Mouse (Mus musculus): ENCODE results near the gene Trim27.

The Trim27 gene

DNA sequence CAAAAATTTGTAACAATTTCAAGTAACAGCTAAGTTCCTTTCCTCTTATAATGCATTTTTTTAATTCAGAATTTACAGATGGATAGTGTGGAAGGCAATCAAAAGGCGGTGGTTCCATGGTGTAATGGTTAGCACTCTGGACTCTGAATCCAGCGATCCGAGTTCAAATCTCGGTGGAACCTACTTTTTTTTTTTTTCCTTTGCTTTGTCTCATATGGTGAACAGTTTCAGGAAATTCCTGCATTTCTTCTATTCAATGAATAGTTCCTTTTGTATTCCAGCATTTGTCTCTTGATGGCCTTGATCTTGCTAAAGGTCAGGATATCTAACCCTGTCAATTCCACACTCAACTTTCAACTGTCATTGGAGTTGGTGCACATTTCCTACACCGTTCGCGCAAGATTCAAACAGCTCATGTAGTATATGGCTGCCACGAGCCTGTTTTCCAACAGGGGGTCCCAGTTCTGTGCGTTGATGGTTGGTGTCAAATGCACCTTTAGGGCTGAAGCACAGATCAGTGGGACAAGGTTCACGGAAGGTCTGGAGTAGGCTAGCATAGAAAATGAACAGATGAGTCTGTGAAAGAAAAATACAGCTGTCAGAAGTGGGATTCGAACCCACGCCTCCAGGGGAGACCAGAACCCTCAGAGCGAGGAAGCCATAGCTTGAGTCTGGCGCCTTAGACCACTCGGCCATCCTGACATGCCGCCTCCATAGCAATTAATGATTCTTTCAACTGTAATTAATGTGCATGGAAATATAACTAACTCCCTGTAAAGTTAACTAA, 6.8 kb upstream of the Trim27 start:
- DNase-seq (ENCODE audit: low spot score), result peak; percentile 92

DNA sequence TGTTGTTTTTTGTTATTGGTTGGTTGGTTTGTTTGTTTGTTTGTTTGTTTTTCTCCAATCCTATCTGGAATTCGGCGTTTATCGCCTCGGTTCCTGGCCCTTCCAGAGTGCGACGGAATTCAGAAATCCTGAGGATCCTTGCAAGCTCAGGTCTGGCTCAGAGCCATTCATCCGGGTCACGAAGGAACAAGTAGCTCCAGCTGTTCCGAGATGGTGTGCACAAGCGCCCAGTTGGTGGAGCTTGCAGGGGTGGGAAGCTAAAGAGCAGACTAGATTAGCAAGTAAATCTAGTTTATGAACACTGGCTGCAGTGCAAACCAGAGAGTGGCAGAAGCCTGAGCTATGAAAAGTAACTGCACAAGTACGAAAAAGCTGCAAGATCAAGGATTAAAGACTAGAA, 6.2 kb upstream of the Trim27 start:
- DNase-seq (ENCODE audit: low spot score), result peak; percentile 90

DNA sequence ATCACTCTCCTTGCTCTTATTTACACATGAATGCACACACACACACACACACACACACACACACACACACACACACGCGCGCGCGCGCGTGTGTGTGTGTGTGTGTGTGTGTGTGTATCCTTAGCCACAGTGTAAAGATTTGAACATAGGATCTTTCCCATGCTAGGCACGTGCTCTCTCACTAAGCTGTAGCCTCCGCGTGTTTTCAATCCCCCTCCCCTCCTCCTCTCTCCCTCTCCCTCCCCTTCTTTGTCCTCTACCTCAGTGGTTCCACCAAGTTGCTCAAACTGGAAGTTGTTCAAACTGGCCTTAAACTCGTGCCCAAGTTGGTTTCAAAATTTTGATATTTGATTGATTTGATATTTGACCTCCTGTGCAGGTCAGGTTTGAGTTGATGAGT, 2.5 kb upstream of the Trim27 start:
- DNase-seq (ENCODE audit: low spot score), result no peak

DNA sequence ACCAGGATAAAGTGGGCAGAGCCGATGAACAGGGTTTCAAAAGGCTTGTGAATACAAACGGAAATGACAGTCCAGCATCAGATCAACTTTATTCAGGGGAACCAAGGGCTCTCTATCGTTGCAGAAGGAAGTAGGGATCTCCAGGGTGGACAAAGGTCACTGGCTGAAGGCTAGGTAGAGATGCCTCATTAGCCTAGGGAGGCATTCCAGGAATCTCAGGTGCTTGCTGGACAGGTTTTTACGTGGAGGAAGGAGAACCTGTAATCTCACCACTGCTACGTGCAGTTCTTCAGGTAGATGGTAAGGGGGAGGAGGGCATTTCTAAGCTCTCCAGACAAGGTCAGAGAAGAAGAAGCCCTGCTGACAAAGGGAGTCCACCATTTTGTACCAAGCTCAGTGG, 1.6 kb upstream of the Trim27 start:
- DNase-seq (ENCODE audit: low spot score), result peak; percentile 38

DNA sequence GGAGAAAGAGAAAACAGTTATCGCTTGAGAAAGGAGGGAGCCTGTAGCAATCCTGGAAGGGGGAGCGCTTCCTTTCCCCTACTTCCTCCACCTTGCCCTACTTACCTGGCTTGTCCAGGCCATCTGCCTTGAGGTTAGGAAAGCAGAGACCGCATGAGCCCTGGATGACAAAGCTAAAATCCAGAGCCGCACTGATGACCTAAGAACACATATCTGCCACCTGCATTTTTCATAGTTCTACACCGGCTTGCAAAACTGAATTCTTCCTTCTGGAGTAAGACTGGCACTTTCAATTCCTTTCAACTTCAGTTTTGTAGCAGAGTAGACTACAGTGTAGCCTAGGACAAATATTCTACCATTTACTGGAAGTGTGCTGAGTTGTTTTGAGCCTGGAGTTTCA, 881 bp upstream of the Trim27 start:
- DNase-seq (ENCODE audit: low spot score), result no peak

DNA sequence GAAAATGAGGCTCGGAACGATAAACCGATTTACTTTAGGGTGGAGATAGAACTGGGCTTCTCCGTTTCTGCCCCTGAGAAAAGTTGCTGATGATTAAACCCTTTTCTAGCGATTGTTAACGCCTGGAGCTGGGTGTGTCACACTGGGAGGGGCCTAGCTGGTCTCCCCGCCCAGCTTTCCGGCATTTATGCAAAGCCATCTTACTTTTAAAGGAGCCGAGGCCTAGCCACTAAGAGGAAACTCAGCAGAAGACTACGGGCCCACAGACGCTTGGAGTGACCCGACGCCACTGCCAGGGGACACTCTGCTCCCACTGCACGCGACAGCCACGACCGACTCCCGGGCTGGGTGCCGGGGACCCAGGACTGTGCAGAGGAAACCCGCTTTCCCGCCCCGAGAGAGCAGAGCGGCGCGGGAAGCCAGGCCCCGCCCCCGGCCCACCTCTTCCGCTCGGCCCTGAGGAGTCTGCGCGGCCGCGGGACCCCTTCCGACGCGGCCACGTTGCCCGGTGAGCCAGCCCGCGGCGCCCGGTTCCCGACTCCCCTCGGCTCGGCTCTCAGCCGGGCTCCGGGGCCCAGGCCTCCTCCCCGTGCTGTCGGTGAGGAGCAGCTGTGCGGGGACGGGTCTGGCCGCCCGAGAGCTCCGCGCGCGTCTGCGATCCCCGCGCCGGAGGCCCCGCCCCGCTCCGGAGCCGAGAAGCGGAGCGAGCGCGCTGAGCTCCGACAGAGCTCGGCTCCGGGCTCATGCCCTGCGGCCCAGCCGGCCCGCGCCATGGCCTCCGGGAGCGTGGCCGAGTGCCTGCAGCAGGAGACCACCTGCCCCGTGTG, 692 bp downstream of the Trim27 start:
- DNase-seq (ENCODE audit: low spot score), result peak; percentile 90

DNA sequence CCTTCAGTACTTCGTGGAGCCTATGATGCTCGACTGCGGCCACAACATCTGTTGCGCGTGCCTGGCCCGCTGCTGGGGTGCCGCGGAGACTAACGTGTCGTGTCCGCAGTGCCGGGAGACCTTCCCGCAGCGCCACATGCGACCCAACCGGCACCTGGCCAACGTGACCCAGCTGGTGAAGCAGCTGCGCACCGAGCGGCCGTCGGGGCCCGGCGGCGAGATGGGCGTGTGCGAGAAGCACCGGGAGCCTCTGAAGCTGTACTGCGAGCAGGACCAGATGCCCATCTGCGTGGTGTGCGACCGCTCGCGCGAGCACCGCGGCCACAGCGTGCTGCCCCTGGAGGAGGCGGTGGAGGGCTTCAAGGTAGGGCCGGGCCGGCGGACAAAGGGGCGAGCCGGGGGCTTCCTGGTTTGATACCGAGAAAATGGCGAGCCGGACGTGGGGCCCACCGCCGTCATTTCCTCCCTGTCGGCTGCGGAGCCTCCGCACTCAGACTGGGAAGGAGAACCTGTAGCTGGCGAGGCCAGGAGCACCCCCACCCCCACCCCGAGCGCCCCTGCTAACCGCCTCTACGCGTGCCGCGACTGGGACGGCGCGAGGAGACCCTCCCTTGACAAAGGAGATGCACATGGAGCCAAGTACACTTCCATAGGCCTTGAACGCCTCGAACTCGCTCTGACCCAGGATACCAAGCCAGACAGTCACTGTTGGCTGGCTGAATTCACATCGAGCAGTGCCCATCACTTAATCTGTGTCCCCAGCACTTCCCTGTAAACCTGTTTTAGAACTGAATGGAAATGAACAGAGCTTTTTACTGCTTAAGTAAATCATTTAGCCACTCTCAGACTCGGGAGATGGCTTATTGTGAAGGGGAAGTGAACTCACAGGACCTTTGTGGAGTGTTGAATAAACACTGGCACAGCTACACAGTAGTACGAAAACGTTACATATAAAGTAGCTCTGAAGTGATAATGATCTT, 1.6 kb downstream of the Trim27 start:
- DNase-seq (ENCODE audit: low spot score), result peak; percentile 67

DNA sequence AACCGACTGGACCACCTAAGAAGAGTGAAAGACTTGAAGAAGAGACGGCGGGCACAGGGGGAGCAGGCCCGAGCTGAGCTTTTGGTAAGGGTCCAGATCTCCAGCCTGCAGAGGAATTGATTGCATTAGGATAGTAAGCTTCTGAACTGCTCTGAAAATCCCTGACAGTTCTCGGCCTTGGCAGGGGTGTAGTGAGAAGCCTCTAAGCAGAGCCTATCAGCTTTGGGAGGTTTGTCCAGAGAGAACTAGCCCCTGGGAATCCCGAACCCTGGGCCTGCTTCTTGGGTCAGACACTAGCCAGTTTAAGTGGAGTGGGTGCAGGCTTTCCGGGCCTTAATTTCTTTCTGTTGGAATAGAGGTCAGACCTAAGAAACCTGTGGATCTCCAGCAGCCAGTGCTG, 2.8 kb downstream of the Trim27 start:
- no peak for DNase-seq (ENCODE audit: low spot score)

DNA sequence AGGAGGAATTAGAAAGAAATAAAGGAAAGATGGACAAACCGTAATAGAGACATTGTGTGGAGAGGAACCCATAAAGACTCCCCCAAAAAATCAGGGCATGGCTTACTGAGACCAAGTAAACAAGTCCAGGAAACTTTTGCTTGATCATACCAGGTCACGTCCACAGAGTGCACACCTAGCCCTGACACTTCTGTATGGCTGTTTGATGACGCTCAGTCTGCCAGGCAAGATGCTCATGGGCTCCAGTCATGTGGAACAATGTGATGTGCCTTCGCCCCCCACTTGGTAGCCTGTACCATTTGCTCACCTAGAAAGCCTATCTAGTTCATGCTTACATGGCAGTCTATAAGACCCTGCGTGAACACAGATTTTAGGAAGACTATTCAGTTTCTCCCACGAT, 3.8 kb downstream of the Trim27 start:
- no peak for DNase-seq (ENCODE audit: low spot score)

DNA sequence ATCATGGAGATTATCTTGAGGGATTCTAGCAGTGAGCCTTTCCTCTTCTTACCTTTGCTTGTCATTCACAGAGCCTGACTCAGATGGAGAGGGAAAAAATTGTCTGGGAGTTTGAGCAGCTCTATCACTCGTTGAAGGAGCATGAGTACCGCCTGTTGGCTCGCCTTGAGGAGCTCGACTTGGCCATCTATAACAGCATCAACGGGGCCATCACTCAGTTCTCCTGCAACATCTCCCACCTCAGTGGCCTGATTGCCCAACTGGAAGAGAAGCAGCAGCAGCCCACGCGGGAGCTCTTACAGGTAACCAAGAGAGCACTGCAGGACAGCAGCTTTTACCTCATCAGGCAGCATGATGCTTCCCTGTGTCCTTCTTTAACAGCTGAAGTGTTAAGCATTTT, 4.4 kb downstream of the Trim27 start:
- no peak for DNase-seq (ENCODE audit: low spot score)

DNA sequence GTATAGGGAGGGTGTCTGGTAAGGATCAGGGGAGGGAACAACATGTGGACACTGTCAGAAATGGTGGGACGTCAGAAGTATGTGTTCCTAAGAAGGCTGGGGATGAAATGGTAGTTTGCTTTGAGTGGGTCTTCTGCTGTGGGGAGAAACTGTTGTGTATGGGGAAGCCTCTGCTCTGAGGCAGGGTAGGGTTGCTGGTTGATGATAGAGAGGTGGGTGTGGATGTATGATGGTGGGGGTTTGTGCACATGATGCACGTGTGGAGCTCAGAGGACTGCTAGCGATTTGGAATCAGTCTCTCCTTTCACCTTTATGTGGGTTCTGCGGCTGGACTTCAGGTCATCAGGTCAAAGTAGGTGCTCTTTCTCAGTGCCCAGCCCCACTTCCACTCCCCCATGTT, 6.3 kb downstream of the Trim27 start:
- no peak for DNase-seq (ENCODE audit: low spot score)

DNA sequence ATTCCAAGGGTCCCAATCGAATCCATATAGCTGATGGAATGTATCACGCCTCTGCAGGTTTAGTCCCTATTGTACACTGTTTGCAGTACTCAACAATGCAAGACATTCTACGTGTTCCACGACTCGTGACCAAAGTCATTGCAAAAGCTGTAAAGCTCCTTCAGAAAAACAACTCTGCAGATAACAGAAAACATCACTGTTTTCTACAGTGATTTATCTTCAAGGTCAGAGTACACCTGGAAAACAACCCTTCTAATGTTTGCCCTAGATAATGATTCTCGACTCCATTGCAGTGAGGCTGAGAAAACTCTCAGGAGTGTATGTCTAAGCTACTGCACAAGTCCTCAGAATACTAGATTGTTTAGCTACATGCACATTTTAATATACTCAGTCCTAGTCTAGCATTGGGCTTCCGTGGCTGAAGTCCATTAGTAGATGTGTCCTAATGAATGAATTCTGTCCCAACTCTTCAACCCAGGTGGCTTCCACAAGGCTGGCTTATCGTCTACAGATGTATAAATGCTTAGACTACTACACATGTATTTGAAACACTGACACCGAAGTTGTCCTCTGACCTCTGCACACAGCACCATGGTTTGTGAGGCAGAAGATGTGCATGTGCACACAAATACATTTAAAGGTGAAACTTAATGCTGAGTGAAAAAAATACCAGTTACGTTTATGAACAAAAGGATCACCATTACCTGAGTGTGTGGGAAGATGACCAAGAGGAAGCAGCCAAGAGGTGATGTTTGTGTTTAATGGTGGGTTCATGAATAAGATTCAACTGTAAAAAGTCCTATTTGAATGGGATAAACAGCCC, 16.4 kb downstream of the Trim27 start:
- no peak for DNase-seq (ENCODE audit: low spot score)

DNA sequence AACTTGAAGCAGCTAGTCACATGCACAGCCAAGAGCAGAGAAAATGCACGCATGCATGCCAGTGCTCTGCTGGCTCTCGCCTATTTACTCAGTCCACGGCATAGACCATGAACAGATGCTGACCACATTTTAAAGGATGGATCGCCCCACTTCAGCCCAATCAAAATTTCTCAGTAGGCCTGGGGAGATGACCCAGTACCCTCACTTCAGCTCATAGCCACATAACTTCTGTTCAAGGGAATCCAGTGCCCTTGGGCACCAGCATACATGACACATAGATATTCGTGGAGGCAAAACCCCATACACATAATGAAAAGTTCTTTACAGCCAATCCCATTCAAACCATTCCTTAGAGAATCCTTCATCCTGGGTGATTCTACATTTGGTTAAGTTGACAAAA, 18.5 kb downstream of the Trim27 start:
- no peak for DNase-seq (ENCODE audit: low spot score)

DNA sequence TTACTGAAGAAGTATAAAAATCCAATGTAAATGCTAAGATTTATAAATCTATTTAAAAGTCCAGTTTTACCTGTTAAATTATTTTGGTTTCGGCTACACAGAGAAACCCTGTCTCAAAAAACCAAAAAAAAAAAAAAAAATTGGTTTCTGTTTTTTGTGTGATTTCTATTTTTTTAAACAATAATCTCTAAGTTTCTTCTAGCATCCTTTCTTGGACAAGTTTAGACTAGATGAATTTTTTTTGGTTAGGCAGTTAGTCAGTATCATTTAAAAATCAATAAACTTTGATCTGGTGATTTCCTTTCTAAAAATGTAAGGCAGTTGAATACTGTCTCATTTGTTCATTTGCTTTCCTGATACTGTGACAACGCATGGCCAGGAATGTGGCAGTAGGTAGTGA, 19.1 kb downstream of the Trim27 start:
- no peak for DNase-seq (ENCODE audit: low spot score)

DNA sequence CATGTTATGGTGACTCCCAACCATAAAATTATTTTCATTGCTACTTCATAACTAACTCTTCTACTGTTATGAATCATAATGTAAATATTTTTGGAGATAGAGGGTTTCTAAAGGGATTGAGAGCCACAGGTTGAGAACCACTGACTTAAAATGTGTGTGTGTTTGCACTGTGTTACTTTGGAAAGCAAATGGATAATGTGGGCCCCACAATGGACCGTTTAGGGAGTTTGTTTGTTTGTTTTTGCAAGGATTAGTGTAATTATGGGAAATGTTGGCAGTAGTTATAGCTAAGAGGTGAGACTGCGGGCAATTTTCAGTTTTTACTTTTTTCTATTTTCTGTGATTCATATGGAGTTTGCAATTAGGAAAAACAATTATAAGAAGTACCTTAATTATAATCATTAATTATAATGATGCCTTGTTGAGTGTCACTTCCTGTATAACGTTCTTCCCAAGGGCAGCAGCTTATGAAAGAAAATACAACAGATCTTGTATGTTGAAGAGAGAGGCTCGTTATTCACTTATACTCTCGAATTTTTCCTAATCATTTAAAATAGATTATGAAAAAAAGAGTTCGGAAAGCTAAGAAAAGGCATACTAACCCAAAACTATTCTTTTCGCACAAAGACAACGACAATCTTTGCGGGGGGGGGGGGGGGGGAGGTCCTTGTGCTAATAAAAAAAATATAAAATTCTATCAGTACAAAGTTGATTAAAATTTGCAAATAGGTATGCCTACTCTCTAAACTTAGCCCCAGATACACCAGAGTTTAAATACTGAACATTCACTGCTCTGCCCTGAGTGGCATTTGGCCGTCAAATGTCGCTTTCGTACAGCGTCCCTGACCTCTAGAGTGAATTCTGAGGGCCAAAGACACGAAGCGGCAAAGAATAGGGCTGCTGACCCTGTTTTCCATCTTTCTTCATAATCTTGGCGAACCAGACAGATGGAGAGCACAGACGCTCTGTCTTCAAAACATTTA, 20.1 kb downstream of the Trim27 start:
- peak; percentile 78 for DNase-seq (ENCODE audit: low spot score)

DNA sequence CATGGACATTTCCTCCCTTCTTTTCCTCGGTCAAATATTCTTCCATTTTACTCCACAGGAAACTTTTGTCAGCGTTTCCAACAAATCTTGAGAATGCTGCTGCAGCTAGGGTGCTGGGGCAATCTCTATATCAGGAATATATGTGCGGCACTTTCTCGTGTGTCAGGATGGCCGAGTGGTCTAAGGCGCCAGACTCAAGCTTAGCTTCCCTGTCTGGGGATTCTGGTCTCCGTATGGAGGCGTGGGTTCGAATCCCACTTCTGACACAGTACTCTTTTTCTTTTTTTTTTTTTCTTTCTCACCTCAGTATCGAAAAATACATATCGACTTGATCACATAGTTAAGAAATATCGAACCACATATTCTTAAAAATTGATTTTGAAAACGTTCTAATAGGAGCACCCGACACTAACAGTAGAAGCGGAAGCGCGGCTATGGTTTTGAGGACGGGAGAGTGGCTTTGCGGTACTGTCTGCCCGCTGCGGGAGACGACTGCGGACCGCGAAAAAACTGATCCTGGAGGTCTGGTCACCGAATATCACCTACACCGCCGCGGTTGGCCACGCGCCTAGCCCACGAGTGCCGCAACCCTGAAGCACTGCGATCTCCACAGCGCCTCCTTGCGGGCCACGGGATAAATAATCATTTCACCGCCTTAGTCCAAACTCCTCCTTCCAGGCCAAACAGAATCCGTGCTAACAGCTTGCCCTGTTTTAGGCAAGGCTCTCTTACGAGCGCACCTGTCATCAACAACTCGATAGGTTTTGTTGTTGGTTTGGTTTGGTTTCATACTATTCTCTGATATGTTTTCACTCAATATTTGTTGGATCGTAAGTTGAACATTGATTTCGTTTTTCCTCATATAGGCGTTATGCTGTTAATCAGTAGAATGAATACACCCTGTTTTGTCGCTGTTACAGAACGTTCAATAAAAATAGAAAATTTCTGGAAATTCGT, 21.1 kb downstream of the Trim27 start:
- peak; percentile 96 for DNase-seq (ENCODE audit: low spot score)

DNA sequence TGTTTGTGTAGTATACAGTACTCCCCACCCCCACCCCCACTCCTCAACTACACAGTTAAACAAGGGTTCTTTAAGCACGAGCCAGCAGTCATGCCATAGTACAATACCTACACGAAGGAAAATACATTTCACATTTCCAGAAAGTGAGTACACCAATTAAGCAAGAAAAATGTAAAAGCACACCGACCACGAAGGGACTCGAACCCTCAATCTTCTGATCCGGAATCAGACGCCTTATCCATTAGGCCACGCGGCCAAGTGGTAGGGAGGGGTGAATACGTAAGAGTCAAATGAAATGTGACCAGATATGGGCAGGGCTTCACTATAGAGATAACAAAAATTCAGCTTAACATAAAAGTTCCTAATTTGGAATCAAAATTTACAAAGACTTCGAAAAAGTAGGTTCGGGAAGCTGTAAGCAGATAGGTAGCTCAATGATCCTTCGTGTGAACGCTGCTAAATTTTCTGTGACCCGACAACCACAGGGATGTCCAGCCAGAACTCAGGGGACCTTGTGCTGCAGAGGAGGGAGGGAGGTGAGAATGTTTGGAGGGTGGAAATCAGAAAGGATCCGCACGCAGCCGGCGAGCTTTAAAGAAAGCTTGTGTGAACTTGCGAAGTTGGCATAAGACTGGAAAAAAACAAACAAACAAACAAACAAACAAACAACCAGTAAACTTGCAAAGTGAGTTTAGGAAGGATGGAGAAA, 36.2 kb downstream of the Trim27 start:
- DNase-seq (ENCODE audit: low spot score), result peak; percentile 91

DNA sequence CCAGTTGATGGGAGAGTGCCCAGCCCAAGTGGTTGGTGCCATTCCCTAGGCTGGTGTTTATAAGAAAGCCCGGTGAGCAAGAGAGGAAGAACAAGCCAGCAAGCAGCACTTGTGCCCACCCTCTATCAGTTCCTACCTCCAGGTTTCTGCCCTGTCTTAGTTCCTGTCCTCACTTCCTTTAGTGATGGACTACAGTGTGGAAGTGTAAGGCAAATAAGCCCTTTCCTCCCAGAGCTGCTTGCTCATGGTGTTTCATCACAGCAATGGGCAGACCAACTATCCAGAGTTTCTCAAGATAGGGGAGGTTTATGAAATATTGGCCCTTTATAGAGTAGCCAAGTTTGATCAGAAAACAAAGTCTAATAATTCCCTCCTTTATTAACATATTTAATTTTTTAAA, 37.5 kb downstream of the Trim27 start:
- no peak for DNase-seq (ENCODE audit: low spot score)

Measured in embryo, embryonic 10 days (tissue).